Mouse (Mus musculus): ENCODE results near the gene Bach2.

DNA sequence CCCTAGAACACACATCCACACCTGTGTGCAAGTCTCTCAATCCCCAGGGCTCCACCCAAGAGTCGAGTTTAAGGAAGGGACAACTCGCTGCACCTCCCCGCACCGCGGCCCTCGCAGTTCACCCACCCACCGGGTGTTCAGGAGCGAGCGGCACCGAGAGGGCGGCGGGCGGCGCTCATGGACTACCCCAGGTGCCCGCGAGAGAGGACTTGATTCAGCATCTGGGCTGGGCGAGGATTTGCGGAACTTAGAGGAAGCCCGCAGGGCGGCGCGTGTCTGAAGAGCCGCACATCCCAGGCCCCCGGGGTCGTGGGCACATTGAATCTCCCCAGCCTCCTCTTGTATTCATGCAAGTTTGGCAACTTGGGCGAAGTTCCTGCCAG lies 1.1 kb downstream of the Bach2 start:
- TF ChIP-seq CTCF (conservative IDR thresholded peaks at IDR 0.05; ENCODE audit: low read length), result no peak
- no peak for TF ChIP-seq POU5F1 (IDR thresholded peaks at IDR 0.05; ENCODE audit: borderline replicate concordance, low read length)

Data from E14TG2a.4 (cell line).